Comparison of ENCODE assay signal across 12 mouse cellular contexts in genomic region chr4:63232542-63233020, GRCm38 (mm10). TPM values are rescaled to one million over a fixed set of nuclear protein-coding genes. Genes with fewer than 3 reads are reported as not detected.
A peak's percentile ranks its signal among the peaks of the same experiment; 100 is the strongest.
DNase-seq lines count a peak whose midpoint lies in the region; ATAC-seq lines count a peak whose summit lies in the region.
"Had no signal": no experiment of that assay in that cellular context is flagged by ENCODE, and none has a peak within 500 bp of the region (broad histone marks: within the 10 kb centered on the region; RNA-seq: fewer than 3 reads in every experiment).

No protein-coding gene starts in this region.

- H3K27me3 ChIP-seq in heart, embryonic 12.5 days (replicated peaks) = no peaks in the 10 kb centered on the region
- no peaks in the 10 kb centered on the region for H3K27me3 ChIP-seq in embryonic facial prominence, embryonic 14.5 days (replicated peaks; ENCODE audit: control insufficient read depth, insufficient read depth, low read length)

- no peaks in the 10 kb centered on the region for H3K9me3 ChIP-seq in heart, embryonic 12.5 days (replicated peaks)
- no peaks in the 10 kb centered on the region for H3K9me3 ChIP-seq in embryonic facial prominence, embryonic 14.5 days (ENCODE audit: control insufficient read depth, low read length)

- no peak overlapping the region for H3K9ac ChIP-seq in heart, embryonic 12.5 days
- no peak overlapping the region for H3K9ac ChIP-seq in embryonic facial prominence, embryonic 14.5 days (ENCODE audit: low read depth, low read length)
- H3K9ac ChIP-seq: forebrain, postnatal 0 days had no signal

- WGBS in heart, embryonic 12.5 days = 29% methylated on average over 2 of the region's 2 CpGs
- 27% methylated on average over 2 of the region's 2 CpGs for WGBS in embryonic facial prominence, embryonic 14.5 days

- peak overlapping the region; percentile 34; the same call in 1 of the 2 replicates for H3K27ac ChIP-seq in heart, embryonic 12.5 days (ENCODE audit: poor library complexity, severe bottlenecking)
- H3K27ac ChIP-seq in embryonic facial prominence, embryonic 14.5 days (replicated peaks; ENCODE audit: low read depth, low read length) = peak overlapping the region; percentile 31; the same call in 1 of the 2 replicates
- H3K27ac ChIP-seq: macrophage had no signal

- no peak for ATAC-seq in heart, embryonic 12.5 days (ENCODE audit: insufficient number of reproducible peaks, low FRiP score)
- ATAC-seq in embryonic facial prominence, embryonic 14.5 days (ENCODE audit: low read depth) = no peak
- no peak for ATAC-seq in monocyte, adult 5-6 weeks (replicated peaks; ENCODE audit: insufficient number of reproducible peaks, low FRiP score, low TSS enrichment, poor library complexity, severe bottlenecking)
- ATAC-seq: forebrain, postnatal 0 days had no signal

- intact Hi-C loops in heart, postnatal 25 days (cut with DNase I) = loop anchor here (5.0 kb wide), 1 partner anchor 45 kb away; no protein-coding TSS in a partner anchor

- H3K4me3 ChIP-seq in heart, embryonic 12.5 days = no peak overlapping the region
- H3K4me3 ChIP-seq in embryonic facial prominence, embryonic 14.5 days (ENCODE audit: low read depth, low read length) = no peak overlapping the region

- no peak overlapping the region for H3K4me2 ChIP-seq in heart, embryonic 12.5 days
- H3K4me2 ChIP-seq in embryonic facial prominence, embryonic 14.5 days (ENCODE audit: low read depth, low read length) = no peak overlapping the region

- peaks cover 74% of the 10 kb centered on the region for H3K4me1 ChIP-seq in heart, embryonic 12.5 days (replicated peaks)
- H3K4me1 ChIP-seq in embryonic facial prominence, embryonic 14.5 days (ENCODE audit: control insufficient read depth, insufficient read depth, low read length) = peaks cover 50% of the 10 kb centered on the region

- no peaks in the 10 kb centered on the region for H3K36me3 ChIP-seq in heart, embryonic 12.5 days
- peaks cover 51% of the 10 kb centered on the region for H3K36me3 ChIP-seq in embryonic facial prominence, embryonic 14.5 days (ENCODE audit: control insufficient read depth, insufficient read depth, low read length)

- DNase-seq in heart, postnatal 25 days (ENCODE audit: low spot score) = no peak
- DNase-seq in cerebellum, adult 18-20 months = peak; percentile 38 to 57
- peak; percentile 50 for DNase-seq in embryonic facial prominence, embryonic 14.5 days (ENCODE audit: low spot score)
- DNase-seq in kidney, postnatal 14 days = peak; percentile 87
- no peak for DNase-seq in B cell, adult 2 months
- no peak for DNase-seq in urinary bladder, adult 18-20 months (ENCODE audit: low spot score in 2 of 2)
- DNase-seq: forebrain, postnatal 0 days; liver had no signal

RNA-seq across cellular contexts. Expression of gene Col27a1, which starts 18.8 kb away (rescaled TPM):
- polyA plus RNA-seq in heart, embryonic 12.5 days (2016; fragmentation: Nextera tagmentation; extraction: Ambion mirVana) = 3.7 and 3.8 TPM in 2 replicates
- 1 to 10 TPM; 1.3 to 1.7 TPM for total RNA-seq in heart, postnatal 25 days (2021)
- 23.5 and 25.6 TPM in 2 replicates for polyA plus RNA-seq in embryonic facial prominence, embryonic 14.5 days (2014; fragmentation: Nextera tagmentation; extraction: Ambion mirVana)
- total RNA-seq in monocyte, adult 5-6 weeks (2017) = 0.48 to 1.3 TPM (median 0.49 TPM) in 3 replicates
- total RNA-seq: hematopoietic stem cell, adult 5-6 weeks had no signal

Comparison
In these comparisons a context has a peak if more than half of its experiments do, and no peak if none do; other contexts are left out.
1. DNase-seq: peak in cerebellum, adult 18-20 months (2 of 2), embryonic facial prominence, embryonic 14.5 days (single experiment) and kidney, postnatal 14 days (single experiment); none in heart, postnatal 25 days (single experiment), B cell, adult 2 months (0 of 2) and urinary bladder, adult 18-20 months (0 of 2).